Mouse (Mus musculus): Measurements from ENCODE around the gene Rpl6. TPM values are rescaled to one million over a fixed set of nuclear protein-coding genes. Genes with fewer than 3 reads are reported as not detected.
"Not testable (repeated sequence)": the region's sequence is repeated elsewhere in the genome, so short reads cannot be mapped to it uniquely, and the experiment has no call there.

Gene Rpl6
- polyA plus RNA-seq, 1 experiment from 2014 or later, result 664 TPM

DNA sequence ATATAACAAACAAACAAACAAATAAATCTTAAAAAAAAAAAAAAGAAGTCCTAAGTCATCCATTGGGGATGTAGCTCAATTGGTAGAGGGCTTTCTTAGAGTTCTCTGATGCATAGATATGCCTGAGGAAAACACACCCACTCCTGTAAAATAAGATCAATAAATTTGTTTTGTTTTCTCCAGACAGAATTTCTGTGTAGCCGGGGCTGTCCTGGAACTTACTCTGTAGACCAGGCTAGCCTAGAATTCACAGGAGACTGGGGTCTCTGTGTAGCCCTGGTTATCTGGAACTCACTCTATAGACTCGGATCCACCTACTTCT lies 13.0 kb downstream of the Rpl6 start:
- no peak overlapping the region for H3K9ac ChIP-seq (ENCODE audit: low read length)
- DNase-seq (ENCODE audit: low spot score, missing footprints), result no peak
- no peak overlapping the region for H3K4me3 ChIP-seq (ENCODE audit: low read depth, low read length)
- no peak overlapping the region for H3K27ac ChIP-seq (ENCODE audit: low read depth, low read length)
- ATAC-seq (ENCODE audit: low FRiP score), result no peak
- peaks cover 9% of the 10 kb centered on the region for H3K4me1 ChIP-seq (ENCODE audit: control insufficient read depth, insufficient read depth, low read length)
- H3K9me3 ChIP-seq (ENCODE audit: control insufficient read depth, low read length), result no peaks in the 10 kb centered on the region
- H3K27me3 ChIP-seq (ENCODE audit: control insufficient read depth, insufficient read depth, low read length), result no peaks in the 10 kb centered on the region
- no peak overlapping the region for H3K4me2 ChIP-seq
- peaks cover 2% of the 10 kb centered on the region; the same call in 1 of the 2 replicates for H3K36me3 ChIP-seq (ENCODE audit: control insufficient read depth, insufficient read depth, low read length)
- 91% methylated on average over 2 of the region's 2 CpGs for WGBS

DNA sequence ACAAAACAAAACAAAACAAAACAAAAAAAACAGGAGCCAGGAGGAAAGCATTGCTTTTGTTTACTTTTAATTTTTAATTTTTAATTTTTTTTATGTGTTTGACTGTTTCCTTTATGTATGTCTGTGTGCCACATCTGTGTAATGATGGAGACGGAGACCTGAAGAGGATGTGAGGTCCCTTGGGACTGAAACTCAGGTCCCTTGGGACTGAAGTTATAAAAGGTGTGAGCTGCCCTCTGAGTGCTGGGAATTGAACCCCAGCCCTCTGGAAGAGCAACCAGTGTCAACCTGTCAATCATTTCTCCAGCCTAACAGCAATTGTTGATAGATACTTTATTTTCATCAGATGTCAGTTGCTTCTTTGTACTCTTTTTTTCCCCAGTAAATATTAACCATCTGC lies 14.9 kb downstream of the Rpl6 start:
- Histone ChIP-seq H3K4me2 (no peak overlapping the region), H3K27me3 (ENCODE audit: control insufficient read depth, insufficient read depth, low read length) (no peaks in the 10 kb centered on the region), H3K27ac (ENCODE audit: low read depth, low read length) (no peak overlapping the region), H3K4me1 (ENCODE audit: control insufficient read depth, insufficient read depth, low read length) (peaks cover 9% of the 10 kb centered on the region), H3K36me3 (ENCODE audit: control insufficient read depth, insufficient read depth, low read length) (no peaks in the 10 kb centered on the region), H3K9me3 (ENCODE audit: control insufficient read depth, low read length) (no peaks in the 10 kb centered on the region), H3K9ac (ENCODE audit: low read length) (no peak overlapping the region), H3K4me3 (ENCODE audit: low read depth, low read length) (no peak overlapping the region)
- WGBS, result 90% methylated on average over 1 of the region's 1 CpGs
- no peak for ATAC-seq (ENCODE audit: low FRiP score)
- no peak for DNase-seq (ENCODE audit: low spot score, missing footprints)

DNA sequence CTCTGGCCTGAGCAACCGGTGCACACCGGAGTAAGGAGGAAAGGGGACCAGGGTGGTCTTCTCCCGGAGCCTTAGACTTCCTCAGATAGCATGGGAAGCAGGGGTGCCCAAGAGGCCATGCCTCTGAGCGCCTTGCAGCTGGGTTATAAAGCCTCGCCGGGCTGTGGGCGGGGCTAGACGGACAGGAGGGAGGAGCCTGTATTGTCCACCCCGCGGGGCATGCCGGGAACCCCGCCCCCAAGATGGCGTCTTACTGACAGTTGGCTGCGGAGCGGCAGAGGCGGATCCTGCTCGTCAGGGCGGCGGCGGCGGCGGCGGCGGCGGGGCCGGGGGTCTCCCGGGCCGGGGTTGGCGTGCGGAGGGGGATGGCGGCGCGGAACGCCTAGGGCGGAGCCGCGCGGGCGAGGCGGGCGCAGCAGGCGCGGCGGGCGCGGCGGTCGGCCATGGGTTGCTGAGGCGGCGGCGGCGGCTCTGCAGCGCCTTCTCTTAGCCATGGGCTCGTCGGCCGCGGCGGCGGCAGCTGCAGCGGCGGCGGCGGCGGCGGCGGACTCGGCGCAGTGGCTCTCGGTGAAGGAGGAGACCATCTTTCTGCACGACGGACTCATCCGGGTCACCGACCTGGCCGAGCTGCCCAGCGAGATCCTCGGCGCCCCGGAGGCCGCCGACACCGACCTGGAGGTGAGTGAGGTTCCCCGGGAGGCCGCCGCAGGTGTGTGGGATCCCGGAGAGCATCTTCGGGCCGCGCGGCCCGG lies 15.9 kb downstream of the Rpl6 start, which contains the start of gene Hectd4:
Gene Hectd4 (plus strand): TSS at position 240 of the 752 bp plus-strand sequence.
- Histone ChIP-seq H3K36me3 (ENCODE audit: control insufficient read depth, insufficient read depth, low read length) (no peaks in the 10 kb centered on the region), H3K4me3 (ENCODE audit: low read depth, low read length) (peak within 1 kb of the TSS; percentile 97), H3K27ac (ENCODE audit: low read depth, low read length) (peak within 1 kb of the TSS; percentile 74), H3K9me3 (ENCODE audit: control insufficient read depth, low read length) (no peaks in the 10 kb centered on the region), H3K27me3 (ENCODE audit: control insufficient read depth, insufficient read depth, low read length) (no peaks in the 10 kb centered on the region), H3K4me2 (peak within 1 kb of the TSS; percentile 75), H3K9ac (ENCODE audit: low read length) (peak within 1 kb of the TSS; percentile 90), H3K4me1 (ENCODE audit: control insufficient read depth, insufficient read depth, low read length) (peaks cover 9% of the 10 kb centered on the region)
- DNase-seq (ENCODE audit: low spot score, missing footprints) (peak; percentile 100), ATAC-seq (ENCODE audit: low FRiP score) (peak; percentile 93)
- under 1% methylated on average over 57 of the region's 90 CpGs for WGBS

DNA sequence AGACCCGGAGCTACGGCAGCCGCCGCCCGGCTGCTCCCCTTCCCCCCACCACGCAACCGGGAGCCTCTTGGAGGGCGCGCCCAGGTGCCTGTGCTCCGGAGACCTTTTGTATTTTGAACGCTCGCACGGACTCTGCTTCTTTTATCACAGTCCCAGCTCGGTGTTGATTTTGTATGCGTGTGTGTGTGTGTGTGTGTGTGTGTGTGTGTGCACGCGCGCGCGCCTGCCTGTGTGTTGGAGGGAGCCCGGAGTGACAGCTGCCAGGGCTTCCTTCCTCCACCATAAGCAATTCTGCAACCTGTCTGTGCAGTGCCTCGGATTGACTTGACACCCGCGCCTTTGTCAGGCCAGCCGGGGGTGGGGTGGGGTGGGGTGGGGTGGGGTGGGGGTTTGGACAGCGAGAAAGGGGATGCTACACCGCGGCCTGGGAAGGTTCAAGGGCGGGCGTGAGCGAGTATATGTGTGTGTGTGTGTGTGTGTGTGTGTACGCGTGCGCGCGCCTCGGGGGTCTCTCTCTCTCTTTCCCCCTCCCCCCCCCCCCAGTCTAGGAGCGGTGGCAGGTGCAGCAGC lies 16.5 kb downstream of the Rpl6 start:
- DNase-seq (ENCODE audit: low spot score, missing footprints), result peak; percentile 93
- peak; percentile 58 for ATAC-seq (ENCODE audit: low FRiP score)
- Histone ChIP-seq H3K9me3 (ENCODE audit: control insufficient read depth, low read length) (no peaks in the 10 kb centered on the region), H3K36me3 (ENCODE audit: control insufficient read depth, insufficient read depth, low read length) (no peaks in the 10 kb centered on the region), H3K9ac (ENCODE audit: low read length) (peak overlapping the region; percentile 90), H3K27me3 (ENCODE audit: control insufficient read depth, insufficient read depth, low read length) (no peaks in the 10 kb centered on the region), H3K4me1 (ENCODE audit: control insufficient read depth, insufficient read depth, low read length) (peaks cover 9% of the 10 kb centered on the region), H3K27ac (ENCODE audit: low read depth, low read length) (peak overlapping the region; percentile 74), H3K4me2 (peak overlapping the region; percentile 75), H3K4me3 (ENCODE audit: low read depth, low read length) (peak overlapping the region; percentile 97)
- whole genome bisulfite sequencing, result 1% methylated on average over 36 of the region's 38 CpGs

DNA sequence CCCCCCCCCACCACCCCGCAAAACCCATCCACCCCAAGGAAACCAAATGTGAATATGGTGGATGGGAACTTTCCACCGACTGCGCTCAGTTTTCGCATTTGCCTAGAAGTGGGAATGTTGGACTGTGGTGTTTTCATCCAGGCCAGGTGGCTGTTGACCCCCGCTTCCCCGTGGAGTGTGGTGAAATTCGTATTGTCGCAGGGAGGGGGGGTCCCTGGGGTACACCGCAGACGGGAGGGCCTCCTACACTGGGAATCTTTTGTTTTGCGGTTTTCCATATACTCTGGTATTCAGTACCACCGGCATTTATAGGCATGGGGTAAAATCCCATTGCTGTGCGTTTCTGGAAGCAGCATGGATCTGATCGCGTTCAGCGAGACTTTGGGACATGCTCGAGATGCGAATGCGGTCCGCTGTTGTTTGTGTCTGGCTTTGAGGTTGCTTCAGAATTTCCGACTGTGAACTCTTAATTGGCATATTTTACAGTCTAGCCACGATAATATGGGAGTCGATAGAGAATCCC lies 17.1 kb downstream of the Rpl6 start:
- peak; percentile 91 for DNase-seq (ENCODE audit: low spot score, missing footprints)
- Histone ChIP-seq H3K9me3 (ENCODE audit: control insufficient read depth, low read length) (no peaks in the 10 kb centered on the region), H3K9ac (ENCODE audit: low read length) (peak overlapping the region; percentile 90), H3K27ac (ENCODE audit: low read depth, low read length) (no peak overlapping the region), H3K4me3 (ENCODE audit: low read depth, low read length) (peak overlapping the region; percentile 97), H3K4me2 (peak overlapping the region; percentile 75), H3K4me1 (ENCODE audit: control insufficient read depth, insufficient read depth, low read length) (peaks cover 9% of the 10 kb centered on the region), H3K36me3 (ENCODE audit: control insufficient read depth, insufficient read depth, low read length) (no peaks in the 10 kb centered on the region), H3K27me3 (ENCODE audit: control insufficient read depth, insufficient read depth, low read length) (no peaks in the 10 kb centered on the region)
- peak; percentile 22; the same call in 1 of the 2 replicates for ATAC-seq (ENCODE audit: low FRiP score)
- WGBS, result 16% methylated on average over 23 of the region's 23 CpGs

DNA sequence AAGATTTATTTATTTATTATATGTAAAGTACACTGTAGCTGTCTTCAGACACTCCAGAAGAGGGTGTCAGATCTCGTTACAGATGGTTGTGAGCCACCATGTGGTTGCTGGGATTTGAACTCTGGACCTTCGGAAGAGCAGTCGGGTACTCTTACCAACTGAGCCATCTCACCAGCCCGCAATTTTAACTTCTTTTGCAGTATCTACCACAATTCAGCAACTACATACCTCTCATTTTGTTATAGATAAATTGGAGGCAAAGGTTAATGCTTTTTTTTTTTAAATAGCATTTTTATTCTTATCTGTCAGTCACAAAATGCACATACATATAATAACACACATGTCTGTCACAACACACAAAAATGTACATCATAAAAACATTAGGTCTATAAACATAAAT lies 19.7 kb downstream of the Rpl6 start:
- H3K9me3 ChIP-seq (ENCODE audit: control insufficient read depth, low read length); H3K9ac ChIP-seq (ENCODE audit: low read length); H3K27me3 ChIP-seq (ENCODE audit: control insufficient read depth, insufficient read depth, low read length); H3K4me3 ChIP-seq (ENCODE audit: low read depth, low read length); H3K36me3 ChIP-seq (ENCODE audit: control insufficient read depth, insufficient read depth, low read length); H3K27ac ChIP-seq (ENCODE audit: low read depth, low read length); H3K4me1 ChIP-seq (ENCODE audit: control insufficient read depth, insufficient read depth, low read length); DNase-seq (ENCODE audit: low spot score, missing footprints); ATAC-seq (ENCODE audit: low FRiP score); H3K4me2 ChIP-seq: not testable (repeated sequence)
- 95% methylated on average over 3 of the region's 4 CpGs for WGBS

DNA sequence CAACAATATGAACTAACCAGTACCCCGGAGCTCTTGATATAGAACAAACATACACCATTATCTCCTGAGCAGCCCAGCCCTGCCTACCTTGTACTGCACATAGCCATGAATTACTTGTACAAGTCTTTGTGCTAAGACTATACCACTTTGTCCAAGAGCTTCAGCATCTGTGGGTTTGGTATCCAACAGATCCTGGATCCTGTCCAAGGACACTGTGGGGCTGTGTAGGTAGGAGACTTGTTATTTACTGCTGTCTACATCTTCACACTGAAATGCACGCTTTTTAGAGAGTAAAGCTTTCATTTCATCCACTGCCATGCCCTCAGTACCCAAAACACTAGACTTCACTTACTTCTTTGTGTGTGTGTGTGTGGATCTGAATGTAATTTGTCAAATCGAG lies 20.6 kb downstream of the Rpl6 start:
- peaks cover 1% of the 10 kb centered on the region; the same call in 1 of the 2 replicates for H3K36me3 ChIP-seq (ENCODE audit: control insufficient read depth, insufficient read depth, low read length)
- H3K9me3 ChIP-seq (ENCODE audit: control insufficient read depth, low read length), result no peaks in the 10 kb centered on the region
- H3K4me2 ChIP-seq, result no peak overlapping the region
- WGBS, result 90% methylated on average over 3 of the region's 3 CpGs
- H3K9ac ChIP-seq (ENCODE audit: low read length), result no peak overlapping the region
- H3K4me3 ChIP-seq (ENCODE audit: low read depth, low read length), result no peak overlapping the region
- H3K4me1 ChIP-seq (ENCODE audit: control insufficient read depth, insufficient read depth, low read length), result peaks cover 9% of the 10 kb centered on the region
- no peak overlapping the region for H3K27ac ChIP-seq (ENCODE audit: low read depth, low read length)
- DNase-seq (ENCODE audit: low spot score, missing footprints), result peak; percentile 53
- no peaks in the 10 kb centered on the region for H3K27me3 ChIP-seq (ENCODE audit: control insufficient read depth, insufficient read depth, low read length)
- ATAC-seq (ENCODE audit: low FRiP score), result no peak

DNA sequence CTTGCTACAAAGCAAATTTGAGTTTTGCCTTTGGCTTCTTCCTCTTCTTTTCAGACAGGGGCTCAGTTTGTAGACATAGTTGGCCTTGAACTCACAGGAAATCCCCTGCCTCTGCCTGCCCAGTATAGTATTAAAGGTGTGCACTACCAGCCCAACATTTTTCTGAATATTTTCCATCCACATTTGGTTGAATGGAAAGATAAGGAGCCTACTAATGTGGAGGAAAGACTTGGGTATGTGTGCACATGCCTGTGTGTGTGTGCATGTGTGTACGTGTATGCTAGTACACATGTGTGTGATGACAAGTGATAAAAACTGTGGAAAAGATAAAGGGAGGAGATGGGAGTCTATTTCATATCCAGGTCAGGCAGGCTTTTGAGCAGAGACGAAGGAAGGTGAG lies 21.6 kb downstream of the Rpl6 start:
- no peak overlapping the region for H3K27ac ChIP-seq (ENCODE audit: low read depth, low read length)
- peaks cover 2% of the 10 kb centered on the region; the same call in 1 of the 2 replicates for H3K36me3 ChIP-seq (ENCODE audit: control insufficient read depth, insufficient read depth, low read length)
- WGBS, result 96% methylated on average over 2 of the region's 2 CpGs
- no peaks in the 10 kb centered on the region for H3K27me3 ChIP-seq (ENCODE audit: control insufficient read depth, insufficient read depth, low read length)
- ATAC-seq (ENCODE audit: low FRiP score) (no peak), DNase-seq (ENCODE audit: low spot score, missing footprints) (no peak)
- no peak overlapping the region for H3K4me3 ChIP-seq (ENCODE audit: low read depth, low read length)
- peaks cover 9% of the 10 kb centered on the region for H3K4me1 ChIP-seq (ENCODE audit: control insufficient read depth, insufficient read depth, low read length)
- no peaks in the 10 kb centered on the region for H3K9me3 ChIP-seq (ENCODE audit: control insufficient read depth, low read length)
- no peak overlapping the region for H3K9ac ChIP-seq (ENCODE audit: low read length)
- no peak overlapping the region for H3K4me2 ChIP-seq

DNA sequence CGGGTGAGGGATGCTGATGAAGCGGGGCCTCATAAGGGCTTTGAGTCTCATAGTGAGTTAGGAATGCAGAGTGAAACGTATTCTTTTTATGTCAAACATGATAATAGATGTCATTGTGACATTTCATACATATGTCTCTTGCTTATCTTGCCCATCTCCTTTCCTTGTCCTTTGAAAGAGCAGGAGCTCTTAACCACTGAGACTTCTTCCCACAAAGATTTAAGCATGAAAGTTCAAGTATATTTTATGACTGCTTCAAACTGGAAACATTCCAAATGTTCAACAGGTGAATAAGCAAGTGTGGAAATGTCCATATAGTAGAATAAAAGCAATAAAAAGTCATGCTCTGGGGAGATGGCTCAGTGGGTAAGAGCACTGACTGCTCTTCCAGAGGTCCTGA lies 22.1 kb downstream of the Rpl6 start:
- DNase-seq (ENCODE audit: low spot score, missing footprints) (peak; percentile 73), ATAC-seq (ENCODE audit: low FRiP score) (no peak)
- peaks cover 2% of the 10 kb centered on the region; the same call in 1 of the 2 replicates for H3K36me3 ChIP-seq (ENCODE audit: control insufficient read depth, insufficient read depth, low read length)
- H3K4me2 ChIP-seq, result no peak overlapping the region
- H3K4me1 ChIP-seq (ENCODE audit: control insufficient read depth, insufficient read depth, low read length), result peaks cover 6% of the 10 kb centered on the region
- 79% methylated on average over 3 of the region's 3 CpGs for WGBS
- H3K27me3 ChIP-seq (ENCODE audit: control insufficient read depth, insufficient read depth, low read length), result no peaks in the 10 kb centered on the region
- no peak overlapping the region for H3K4me3 ChIP-seq (ENCODE audit: low read depth, low read length)
- H3K9ac ChIP-seq (ENCODE audit: low read length), result no peak overlapping the region
- no peaks in the 10 kb centered on the region for H3K9me3 ChIP-seq (ENCODE audit: control insufficient read depth, low read length)
- H3K27ac ChIP-seq (ENCODE audit: low read depth, low read length), result no peak overlapping the region
